Mouse (Mus musculus): ENCODE measurements around the gene Lair1. TPM values are rescaled to one million over a fixed set of nuclear protein-coding genes. Genes with fewer than 3 reads are reported as not detected.
A peak's percentile ranks its signal among the peaks of the same experiment; 100 is the strongest.
"Not testable (repeated sequence)": the region's sequence is repeated elsewhere in the genome, so short reads cannot be mapped to it uniquely, and the experiment has no call there.

Gene Lair1
- total and polyA plus RNA-seq, 2 experiments = 3.7 TPM

DNA sequence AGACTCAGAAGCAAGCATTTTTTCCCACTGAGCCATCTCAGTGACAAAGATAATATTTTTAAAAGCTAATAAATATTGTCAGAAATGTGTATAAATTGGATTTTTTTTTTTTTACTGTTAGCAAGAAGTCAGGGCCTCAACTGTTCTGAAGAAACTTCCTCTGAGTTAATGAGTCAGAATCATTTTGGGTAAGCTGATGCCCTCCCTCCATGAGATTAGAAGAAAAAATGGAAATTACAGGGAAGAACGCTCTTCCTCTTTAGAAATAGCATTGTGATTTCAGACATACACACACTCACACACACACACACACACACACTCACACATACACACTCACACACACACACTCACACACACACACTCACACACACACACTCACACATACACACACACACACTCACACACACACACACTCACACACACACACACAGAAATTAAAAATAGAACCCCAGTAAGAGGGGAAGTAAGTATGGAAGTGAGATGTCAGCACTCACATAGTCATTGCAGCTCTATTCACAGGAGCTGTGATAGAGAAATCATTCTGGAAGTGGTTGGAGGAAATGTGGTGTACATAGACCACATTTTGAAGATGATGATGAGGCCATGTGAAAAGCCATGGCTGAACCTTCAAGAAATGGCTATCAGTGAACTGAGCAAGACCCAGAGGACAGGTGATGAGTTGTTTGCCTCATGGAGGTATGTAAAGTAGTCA lies 866 bp upstream of the Lair1 start:
- H3K4me3 ChIP-seq (ENCODE audit: insufficient read depth, low read depth, low read length) = no peak overlapping the region
- no peaks in the 10 kb centered on the region for H3K79me2 ChIP-seq (ENCODE audit: control insufficient read depth, insufficient read depth, low read length)
- peak; percentile 30 for DNase-seq (ENCODE audit: extremely low read depth, low read depth, low spot score)
- no peaks in the 10 kb centered on the region for H3K27me3 ChIP-seq (ENCODE audit: control insufficient read depth, insufficient read depth, low read length)
- no peak overlapping the region for H3K9ac ChIP-seq (ENCODE audit: low read depth, low read length)
- WGBS = 79% methylated on average over 1 of the region's 1 CpGs
- no peaks in the 10 kb centered on the region for H3K36me3 ChIP-seq (ENCODE audit: control insufficient read depth, insufficient read depth, low read length)
- H3K4me1 ChIP-seq (ENCODE audit: control insufficient read depth, insufficient read depth, low read length) = no peaks in the 10 kb centered on the region
- TF ChIP-seq POLR2A (IDR thresholded peaks at IDR 0.05; ENCODE audit: extremely low read depth, insufficient read depth, low read length) = no peak
- TF ChIP-seq CTCF (IDR thresholded peaks at IDR 0.05; ENCODE audit: low read depth, low read length) = no peak
- H3K27ac ChIP-seq (replicated peaks; ENCODE audit: insufficient read depth, low read depth, low read length) = no peak overlapping the region

DNA sequence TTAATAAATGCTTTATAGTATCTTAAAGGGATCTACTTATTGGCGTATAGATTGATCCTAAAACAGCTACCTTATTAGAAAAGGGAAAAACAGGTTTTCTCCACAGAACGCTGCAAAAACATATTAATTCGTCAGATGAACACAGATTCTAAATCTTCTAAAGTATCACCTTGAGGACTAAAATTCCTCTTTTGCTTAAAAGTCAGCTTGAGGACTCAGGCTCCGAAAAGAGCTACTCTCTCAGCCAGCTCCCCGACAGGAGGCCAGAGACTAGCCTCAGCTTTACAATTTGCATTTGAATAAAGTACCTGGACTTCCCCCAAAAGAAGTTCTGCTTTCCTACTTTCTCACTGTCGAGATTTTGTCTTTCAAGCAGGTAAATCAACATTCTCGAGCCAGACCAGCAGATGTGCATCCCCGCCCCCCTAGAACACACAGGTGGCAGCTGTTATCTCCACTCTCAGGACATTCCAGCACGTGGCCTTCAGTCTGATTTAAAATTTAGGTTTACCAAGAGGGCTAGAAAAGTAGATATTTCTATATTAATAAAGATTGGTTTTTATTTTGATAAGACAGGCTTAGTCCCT lies 2.3 kb downstream of the Lair1 start:
- not testable (repeated sequence) for H3K4me3 ChIP-seq (ENCODE audit: insufficient read depth, low read depth, low read length); H3K36me3 ChIP-seq (ENCODE audit: control insufficient read depth, insufficient read depth, low read length); H3K79me2 ChIP-seq (ENCODE audit: control insufficient read depth, insufficient read depth, low read length); H3K27me3 ChIP-seq (ENCODE audit: control insufficient read depth, insufficient read depth, low read length); DNase-seq (ENCODE audit: extremely low read depth, low read depth, low spot score); H3K27ac ChIP-seq (replicated peaks; ENCODE audit: insufficient read depth, low read depth, low read length); H3K9ac ChIP-seq (ENCODE audit: low read depth, low read length); H3K4me1 ChIP-seq (ENCODE audit: control insufficient read depth, insufficient read depth, low read length)
- 46% methylated on average over 9 of the region's 9 CpGs for WGBS

GRCm38 (mm10) chr7:4026794-4027421 lies 36.1 kb downstream of the Lair1 start:
- TF ChIP-seq POLR2A (IDR thresholded peaks at IDR 0.05; ENCODE audit: extremely low read depth, insufficient read depth, low read length) (no peak), CTCF (IDR thresholded peaks at IDR 0.05; ENCODE audit: low read depth, low read length) (peak; percentile 13; the same call in 1 of the 2 replicates)
- no peak overlapping the region for H3K9ac ChIP-seq (ENCODE audit: low read depth, low read length)
- no peak for DNase-seq (ENCODE audit: extremely low read depth, low read depth, low spot score)
- H3K27ac ChIP-seq (replicated peaks; ENCODE audit: insufficient read depth, low read depth, low read length) = no peak overlapping the region
- 42% methylated on average over 3 of the region's 3 CpGs for WGBS
- no peak overlapping the region for H3K4me3 ChIP-seq (ENCODE audit: insufficient read depth, low read depth, low read length)
- H3K79me2 ChIP-seq (ENCODE audit: control insufficient read depth, insufficient read depth, low read length) = no peaks in the 10 kb centered on the region
- no peaks in the 10 kb centered on the region for H3K27me3 ChIP-seq (ENCODE audit: control insufficient read depth, insufficient read depth, low read length)
- no peaks in the 10 kb centered on the region for H3K4me1 ChIP-seq (ENCODE audit: control insufficient read depth, insufficient read depth, low read length)
- no peaks in the 10 kb centered on the region for H3K36me3 ChIP-seq (ENCODE audit: control insufficient read depth, insufficient read depth, low read length)

DNA sequence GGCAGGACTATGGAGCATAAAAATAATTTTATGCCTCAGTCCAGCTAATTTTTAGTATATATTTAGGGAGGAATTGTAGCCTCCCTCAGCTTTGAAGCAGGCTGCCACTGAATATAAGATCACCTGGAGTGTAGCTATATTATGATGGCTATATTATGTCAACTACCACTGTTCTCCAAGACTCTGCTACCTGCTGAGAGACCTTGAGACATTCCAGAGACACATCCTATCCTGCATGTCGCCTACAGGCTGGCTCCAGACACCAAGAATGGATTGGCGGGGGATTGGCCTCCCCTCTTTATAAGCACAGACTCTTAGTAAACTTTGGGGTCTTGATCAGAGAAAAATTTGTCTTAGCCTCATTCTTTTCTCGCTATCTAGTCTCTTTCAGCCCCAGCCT lies 58.4 kb downstream of the Lair1 start:
- H3K27ac ChIP-seq (replicated peaks; ENCODE audit: insufficient read depth, low read depth, low read length); H3K9ac ChIP-seq (ENCODE audit: low read depth, low read length); H3K36me3 ChIP-seq (ENCODE audit: control insufficient read depth, insufficient read depth, low read length); H3K27me3 ChIP-seq (ENCODE audit: control insufficient read depth, insufficient read depth, low read length); DNase-seq (ENCODE audit: extremely low read depth, low read depth, low spot score); H3K4me3 ChIP-seq (ENCODE audit: insufficient read depth, low read depth, low read length); H3K79me2 ChIP-seq (ENCODE audit: control insufficient read depth, insufficient read depth, low read length); H3K4me1 ChIP-seq (ENCODE audit: control insufficient read depth, insufficient read depth, low read length): not testable (repeated sequence)
- WGBS = 57% methylated on average over 3 of the region's 3 CpGs

DNA sequence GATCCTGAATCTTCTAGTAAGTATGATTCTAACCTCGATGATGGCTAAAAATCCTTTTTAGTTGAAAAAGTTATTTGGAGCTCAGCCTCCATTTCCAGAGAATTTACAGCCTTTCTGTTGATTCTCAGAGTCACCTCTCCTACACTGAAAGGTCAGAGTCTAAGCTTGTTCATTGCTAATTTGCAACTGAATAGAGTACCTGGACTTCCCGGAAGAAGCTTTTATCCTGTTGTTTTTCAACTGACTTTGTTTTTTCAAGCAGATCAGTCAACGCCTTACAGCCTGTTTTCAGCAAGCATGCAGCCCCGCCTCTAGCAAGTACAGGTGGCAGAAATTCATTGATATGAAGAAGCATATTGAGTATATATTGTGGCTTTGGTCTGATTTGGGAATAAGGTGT lies 59.0 kb downstream of the Lair1 start:
- H3K36me3 ChIP-seq (ENCODE audit: control insufficient read depth, insufficient read depth, low read length); DNase-seq (ENCODE audit: extremely low read depth, low read depth, low spot score); H3K9ac ChIP-seq (ENCODE audit: low read depth, low read length); H3K4me1 ChIP-seq (ENCODE audit: control insufficient read depth, insufficient read depth, low read length); H3K79me2 ChIP-seq (ENCODE audit: control insufficient read depth, insufficient read depth, low read length); H3K4me3 ChIP-seq (ENCODE audit: insufficient read depth, low read depth, low read length); H3K27me3 ChIP-seq (ENCODE audit: control insufficient read depth, insufficient read depth, low read length); H3K27ac ChIP-seq (replicated peaks; ENCODE audit: insufficient read depth, low read depth, low read length): not testable (repeated sequence)
- 74% methylated on average over 4 of the region's 4 CpGs for WGBS

DNA sequence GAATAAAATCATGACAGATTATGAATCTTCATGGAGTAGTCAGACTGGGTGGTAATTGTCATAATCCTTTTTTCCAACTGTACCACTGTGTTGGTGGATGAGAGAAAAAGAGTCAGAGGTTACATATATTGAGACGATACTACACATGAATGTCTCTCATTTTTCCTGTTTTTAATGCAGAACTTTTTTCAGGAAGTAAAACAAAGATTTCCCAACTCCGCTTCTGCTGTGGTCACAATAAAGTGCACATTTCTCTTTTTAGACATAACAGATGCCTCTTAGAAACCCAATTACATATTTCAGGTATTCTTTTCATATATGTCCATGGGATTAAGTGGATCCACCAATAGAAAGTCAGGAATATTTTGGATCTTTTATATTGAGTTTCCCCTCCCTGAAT lies 101.0 kb downstream of the Lair1 start:
- Histone ChIP-seq H3K4me3 (ENCODE audit: insufficient read depth, low read depth, low read length) (no peak overlapping the region), H3K27ac (replicated peaks; ENCODE audit: insufficient read depth, low read depth, low read length) (no peak overlapping the region), H3K4me1 (ENCODE audit: control insufficient read depth, insufficient read depth, low read length) (no peaks in the 10 kb centered on the region), H3K27me3 (ENCODE audit: control insufficient read depth, insufficient read depth, low read length) (no peaks in the 10 kb centered on the region), H3K79me2 (ENCODE audit: control insufficient read depth, insufficient read depth, low read length) (no peaks in the 10 kb centered on the region), H3K9ac (ENCODE audit: low read depth, low read length) (no peak overlapping the region), H3K36me3 (ENCODE audit: control insufficient read depth, insufficient read depth, low read length) (no peaks in the 10 kb centered on the region)
- peak; percentile 6 for DNase-seq (ENCODE audit: extremely low read depth, low read depth, low spot score)
- WGBS = 78% methylated on average over 2 of the region's 2 CpGs
- TF ChIP-seq POLR2A (IDR thresholded peaks at IDR 0.05; ENCODE audit: extremely low read depth, insufficient read depth, low read length) (no peak), CTCF (IDR thresholded peaks at IDR 0.05; ENCODE audit: low read depth, low read length) (no peak)

All from liver, adult 2 months (tissue).